Mouse (Mus musculus): ENCODE data around the gene Leng1.

DNA sequence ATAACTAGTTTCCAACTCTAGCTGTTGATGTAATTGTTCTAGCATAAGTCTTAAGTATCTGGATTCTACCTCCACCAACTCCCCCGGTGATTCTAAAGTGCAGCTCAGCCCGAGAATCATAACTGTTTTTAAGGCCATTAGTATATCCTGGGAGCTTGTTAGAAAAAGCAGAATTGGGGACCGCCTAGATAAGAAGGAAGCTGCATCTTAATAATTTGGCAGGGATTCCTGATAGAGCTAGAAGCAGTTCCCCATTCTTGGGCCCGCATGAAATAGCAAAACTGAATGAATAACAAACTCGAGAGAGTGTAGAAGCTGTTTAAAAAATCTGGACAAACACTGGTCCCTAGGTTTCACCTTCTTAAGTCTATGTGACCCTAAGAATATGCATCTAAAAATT lies 22.2 kb downstream of the Leng1 start:
- TF ChIP-seq CTCF (IDR thresholded peaks at IDR 0.05; ENCODE audit: control insufficient read depth, insufficient read depth, insufficient read length) (no peak), MYOG (IDR thresholded peaks at IDR 0.05; ENCODE audit: control insufficient read depth, extremely low read depth, insufficient read length) (no peak), MAX (IDR thresholded peaks at IDR 0.05) (no peak), CEBPB (IDR thresholded peaks at IDR 0.05; ENCODE audit: low read depth) (no peak), USF1 (IDR thresholded peaks at IDR 0.05; ENCODE audit: low read depth) (no peak), FOSL1 (IDR thresholded peaks at IDR 0.05; ENCODE audit: insufficient read depth, low read length, poor library complexity, severe bottlenecking) (no peak), MYOD1 (IDR thresholded peaks at IDR 0.05; ENCODE audit: control insufficient read depth, insufficient read length, low read depth) (no peak)

Measured in C2C12 (cell line).